21 mouse cellular contexts compared by ENCODE assay signal in genomic region chr1:125920696-125921095, GRCm38 (mm10). TPM values are rescaled to one million over a fixed set of nuclear protein-coding genes. Genes with fewer than 3 reads are reported as not detected.
DNase-seq lines count a peak whose midpoint lies in the region; ATAC-seq lines count a peak whose summit lies in the region.
"Had no signal": no experiment of that assay in that cellular context is flagged by ENCODE, and none has a peak within 500 bp of the region (broad histone marks: within the 10 kb centered on the region; RNA-seq: fewer than 3 reads in every experiment).

No protein-coding gene starts in this region.

- WGBS in midbrain, embryonic 11.5 days, result 97% methylated on average over 3 of the region's 3 CpGs
- 92% methylated on average over 3 of the region's 3 CpGs for WGBS in midbrain, embryonic 13.5 days

- H3K9ac ChIP-seq in midbrain, embryonic 11.5 days (ENCODE audit: low read length), result no peak overlapping the region
- no peak overlapping the region for H3K9ac ChIP-seq in midbrain, embryonic 13.5 days (replicated peaks)

- no peak overlapping the region for H3K27ac ChIP-seq in midbrain, embryonic 11.5 days (ENCODE audit: low read depth, low read length)
- H3K27ac ChIP-seq in midbrain, embryonic 13.5 days, result no peak overlapping the region

- no peaks in the 10 kb centered on the region for H3K27me3 ChIP-seq in midbrain, embryonic 11.5 days (ENCODE audit: control insufficient read depth, insufficient read depth, low read length)
- 0 out of 2 replicates have a peak, but pooled peaks cover under 1% of the 10 kb centered on the region for H3K27me3 ChIP-seq in midbrain, embryonic 13.5 days
- H3K27me3 ChIP-seq: CH12.LX had no signal

- no peak overlapping the region for H3K4me2 ChIP-seq in midbrain, embryonic 11.5 days
- H3K4me2 ChIP-seq in midbrain, embryonic 13.5 days (replicated peaks), result no peak overlapping the region

- DNase-seq in heart, adult 11 months, result peak; percentile 55
- no peak for DNase-seq in heart, postnatal 36 days
- DNase-seq in midbrain, embryonic 11.5 days (ENCODE audit: low spot score, missing footprints), result peak; percentile 66
- DNase-seq: adrenal gland, adult 2 months; adrenal gland, adult 8-10 months; adrenal gland, postnatal 10 days; adrenal gland, postnatal 14 days; adrenal gland, postnatal 25 days; adrenal gland, postnatal 36 days; B cell, adult 2 months; cerebellum, adult 11 months; cerebellum, adult 11-12 months; cerebellum, adult 18-20 months had no signal

- ATAC-seq in midbrain, embryonic 11.5 days (ENCODE audit: low FRiP score), result no peak
- ATAC-seq in midbrain, embryonic 13.5 days, result no peak
- ATAC-seq: activated CD4-positive, CD25-positive, alpha-beta regulatory T cell, adult 4 months; CD4-positive, CD25-positive, alpha-beta regulatory T cell, adult 4 months; Patski had no signal

- H3K9me3 ChIP-seq in midbrain, embryonic 11.5 days (ENCODE audit: control insufficient read depth, low read length), result peaks cover 3% of the 10 kb centered on the region; the same call in 1 of the 2 replicates
- no peaks in the 10 kb centered on the region for H3K9me3 ChIP-seq in midbrain, embryonic 13.5 days

- H3K4me1 ChIP-seq in midbrain, embryonic 11.5 days (ENCODE audit: control insufficient read depth, insufficient read depth, low read length), result no peaks in the 10 kb centered on the region
- no peaks in the 10 kb centered on the region for H3K4me1 ChIP-seq in midbrain, embryonic 13.5 days (replicated peaks)

- no peak overlapping the region for H3K4me3 ChIP-seq in midbrain, embryonic 11.5 days (ENCODE audit: low read depth, low read length)
- no peak overlapping the region for H3K4me3 ChIP-seq in midbrain, embryonic 13.5 days (replicated peaks)

- H3K36me3 ChIP-seq in midbrain, embryonic 11.5 days (ENCODE audit: control insufficient read depth, insufficient read depth, low read length), result no peaks in the 10 kb centered on the region
- 0 out of 2 replicates have a peak, but pooled peaks cover 2% of the 10 kb centered on the region for H3K36me3 ChIP-seq in midbrain, embryonic 13.5 days
- H3K36me3 ChIP-seq: G1E had no signal

- intact Hi-C loops in heart, postnatal 36 days (cut with DNase I), result no loop called here

RNA-seq across cellular contexts. Expression of gene Lypd1, which starts 7.8 kb away (rescaled TPM):
- under 1 TPM; 0.19 to 0.44 TPM for total RNA-seq in heart, postnatal 36 days (2021)
- 4.3 and 5.3 TPM in 2 replicates for polyA plus RNA-seq in midbrain, embryonic 11.5 days (2014; fragmentation: Nextera tagmentation; extraction: Ambion mirVana)
- 32.6 and 33.3 TPM in 2 replicates for polyA plus RNA-seq in midbrain, embryonic 13.5 days (2015; fragmentation: Nextera tagmentation; extraction: Ambion mirVana)
- total RNA-seq: CH12.LX, MEL had no signal
- polyA plus RNA-seq: C2C12; CD4-positive, CD25-positive, alpha-beta regulatory T cell, adult 4 months had no signal

Comparison
In these comparisons a context has a peak if more than half of its experiments do, and no peak if none do; other contexts are left out.
1. DNase-seq: peak in heart, adult 11 months (single experiment) and midbrain, embryonic 11.5 days (single experiment); none in heart, postnatal 36 days (0 of 2).